Mouse (Mus musculus): ENCODE results near the gene Vmn1r63. TPM values are rescaled to one million over a fixed set of nuclear protein-coding genes. Genes with fewer than 3 reads are reported as not detected.
"Not testable (repeated sequence)": the region's sequence is repeated elsewhere in the genome, so short reads cannot be mapped to it uniquely, and the experiment has no call there.

The Vmn1r63 gene
- total RNA-seq (2014; rRNA removed) (not detected in 2 replicates), polyA plus RNA-seq (2012; rRNA removed) (not detected in 2 replicates)

DNA sequence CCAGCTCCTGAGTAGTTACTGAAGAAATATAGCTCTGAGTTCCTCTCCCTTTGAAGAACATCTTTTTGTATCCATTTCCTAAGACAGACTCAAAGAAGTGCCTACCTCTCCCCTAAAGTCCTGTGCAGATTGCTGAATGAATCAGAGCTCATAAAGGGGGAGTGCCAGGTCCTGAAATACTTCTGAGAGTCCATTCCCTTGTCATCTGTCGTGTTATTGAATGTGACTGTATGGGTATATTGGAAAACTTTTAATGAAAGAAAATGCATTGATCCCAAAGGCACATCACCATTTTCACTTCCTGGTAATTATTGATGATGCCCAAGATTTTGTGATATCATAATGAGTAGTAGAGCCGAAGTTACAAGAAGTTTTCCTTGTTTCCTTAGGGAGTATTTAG lies at the start of gene Vmn1r63:
Vmn1r63 (minus strand) TSS at position 101 of the 400 bp plus-strand sequence.
- not testable (repeated sequence) for H3K27ac ChIP-seq (replicated peaks; ENCODE audit: insufficient read depth, low read depth, low read length); H3K4me1 ChIP-seq (ENCODE audit: control insufficient read depth, insufficient read depth, low read length); H3K4me3 ChIP-seq (ENCODE audit: insufficient read depth, low read depth, low read length); H3K36me3 ChIP-seq (ENCODE audit: control insufficient read depth, insufficient read depth, low read length); H3K79me2 ChIP-seq (ENCODE audit: control insufficient read depth, insufficient read depth, low read length); DNase-seq (ENCODE audit: extremely low read depth, low read depth, low spot score); H3K27me3 ChIP-seq (ENCODE audit: control insufficient read depth, insufficient read depth, low read length); H3K9ac ChIP-seq (ENCODE audit: low read depth, low read length)
- no CpG with 5 or more reads among the region's 2 CpGs for WGBS

Other genes starting within 250 kb of the Vmn1r63 start
- gene Vmn1r61, start 192.2 kb downstream of the Vmn1r63 start, total RNA-seq (2014; rRNA removed): not detected in 2 replicates
- gene Vmn1r61, start 192.2 kb downstream of the Vmn1r63 start, polyA plus RNA-seq (2012; rRNA removed): not detected in 2 replicates
- gene Vmn1r62, start 131.8 kb downstream of the Vmn1r63 start, total RNA-seq (2014; rRNA removed): not detected in 2 replicates
- not detected in 2 replicates for gene Vmn1r62, start 131.8 kb downstream of the Vmn1r63 start, polyA plus RNA-seq (2012; rRNA removed)
- gene Vmn1r64, start 79.1 kb upstream of the Vmn1r63 start, total RNA-seq (2014; rRNA removed): not detected in 2 replicates
- not detected in 2 replicates for gene Vmn1r64, start 79.1 kb upstream of the Vmn1r63 start, polyA plus RNA-seq (2012; rRNA removed)
- not detected in 2 replicates for gene Vmn1r65, start 205.6 kb upstream of the Vmn1r63 start, total RNA-seq (2014; rRNA removed)
- gene Vmn1r65, start 205.6 kb upstream of the Vmn1r63 start, polyA plus RNA-seq (2012; rRNA removed): not detected in 2 replicates
- not detected in 2 replicates for gene Nlrp4c, start 239.7 kb upstream of the Vmn1r63 start, total RNA-seq (2014; rRNA removed)
- gene Nlrp4c, start 239.7 kb upstream of the Vmn1r63 start, polyA plus RNA-seq (2012; rRNA removed): not detected in 2 replicates